Mouse (Mus musculus) right cerebral cortex, adult 18-20 months (tissue): ENCODE measurements around the gene Nrp1.
A peak's percentile ranks its signal among the peaks of the same experiment; 100 is the strongest.

Experiments used
- DNase-seq: peaks from one replicate; pipeline ENCODE4 v3.0.0; 2022; ENCODE audit warnings: mixed read lengths

The Nrp1 gene

GRCm38 (mm10) chr8:128471186-128471585 is 112.8 kb downstream of the Nrp1 start:
- DNase-seq = no peak

GRCm38 (mm10) chr8:128472871-128473270 is 114.5 kb downstream of the Nrp1 start:
- DNase-seq = no peak

- DNase-seq = no peak
These were observed 115.2 kb downstream of the Nrp1 start for GRCm38 (mm10) chr8:128473456-128474239.

GRCm38 (mm10) chr8:128474614-128475013 is 116.2 kb downstream of the Nrp1 start:
- DNase-seq = no peak

GRCm38 (mm10) chr8:128476206-128476605 is 117.8 kb downstream of the Nrp1 start:
- no peak for DNase-seq

GRCm38 (mm10) chr8:128478017-128478416 is 119.6 kb downstream of the Nrp1 start:
- DNase-seq = no peak

- DNase-seq = no peak
These were observed 121.1 kb downstream of the Nrp1 start for GRCm38 (mm10) chr8:128479309-128480013.

GRCm38 (mm10) chr8:128480896-128481665 is 122.7 kb downstream of the Nrp1 start:
- no peak for DNase-seq

GRCm38 (mm10) chr8:128483344-128483743 is 124.9 kb downstream of the Nrp1 start:
- no peak for DNase-seq

- no peak for DNase-seq
These were observed 126.3 kb downstream of the Nrp1 start for GRCm38 (mm10) chr8:128484720-128485124.

- no peak for DNase-seq
These were observed 127.6 kb downstream of the Nrp1 start for GRCm38 (mm10) chr8:128486043-128486442.

GRCm38 (mm10) chr8:128487966-128488931 is 129.8 kb downstream of the Nrp1 start:
- no peak for DNase-seq

- no peak for DNase-seq
These were observed 130.9 kb downstream of the Nrp1 start for GRCm38 (mm10) chr8:128489351-128489750.

GRCm38 (mm10) chr8:128491126-128492067 is 133.0 kb downstream of the Nrp1 start:
- DNase-seq = peak; percentile 64

- no peak for DNase-seq
These were observed 135.4 kb downstream of the Nrp1 start for GRCm38 (mm10) chr8:128493801-128494200.

- DNase-seq = no peak
These were observed 140.4 kb downstream of the Nrp1 start for GRCm38 (mm10) chr8:128498836-128499235.

- no peak for DNase-seq
These were observed 145.9 kb downstream of the Nrp1 start for GRCm38 (mm10) chr8:128504136-128504829.

- DNase-seq = no peak
These were observed 147.5 kb downstream of the Nrp1 start for GRCm38 (mm10) chr8:128505866-128506265.

GRCm38 (mm10) chr8:128508723-128509122 is 150.3 kb downstream of the Nrp1 start:
- peak; percentile 26 for DNase-seq

- DNase-seq = no peak
These were observed 152.6 kb downstream of the Nrp1 start for GRCm38 (mm10) chr8:128511021-128511420.
